Mouse (Mus musculus) neural tube, embryonic 10.5 days (tissue): ENCODE measurements at regions not wholly inside any gene's neighbourhood (a gene's known extent, or its start where the extent isn't known, plus 50 kb on each side); places are given as distances from the start of the nearest gene placed in this dataset.

ENCODE experiments used
- DNase-seq: peaks from one replicate; pipeline ENCODE4 v3.0.0-alpha.2; 2017; ENCODE audit warnings: low spot score; ENCODE audit errors: extremely low spot score

DNA sequence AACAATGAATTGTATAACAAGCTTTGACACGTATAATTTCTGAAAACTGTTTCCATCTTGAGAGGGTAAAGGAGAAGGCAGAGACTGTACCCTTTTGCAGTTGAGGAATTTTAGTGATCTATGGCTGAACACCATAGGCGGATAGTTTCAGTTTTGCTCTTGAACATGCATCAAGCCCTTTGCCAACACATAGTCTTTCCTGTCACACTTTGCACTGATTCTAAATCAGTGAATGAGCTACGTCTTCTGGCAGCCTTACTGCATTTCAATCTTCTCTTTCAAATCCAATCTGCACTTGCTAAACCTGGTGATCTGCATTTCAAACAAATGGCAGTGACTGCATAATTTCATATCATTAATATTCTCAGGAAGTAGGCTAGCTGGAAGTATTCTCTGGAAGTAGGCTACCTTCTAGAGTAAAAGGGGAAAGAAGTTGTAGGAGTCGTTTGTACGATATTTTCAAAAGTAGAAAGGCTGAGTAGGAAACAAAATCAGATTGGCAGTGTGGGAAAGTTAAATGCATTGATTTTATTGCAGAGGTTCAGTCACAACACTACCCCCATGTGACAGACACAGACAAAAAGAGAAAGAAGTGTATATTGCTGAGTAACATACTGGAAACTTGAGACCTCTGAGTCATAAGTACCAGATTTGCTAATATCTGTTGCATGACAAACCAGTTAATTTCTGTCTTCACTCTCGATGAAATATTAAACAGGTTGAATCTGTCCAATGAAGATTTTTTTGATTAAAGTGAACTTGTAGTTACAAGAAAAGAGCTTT lies 983.3 kb upstream of the Nr2f1 start:
- no peak for DNase-seq

GRCm38 (mm10) chr13:79158757-79159156 lies 959.2 kb upstream of the Nr2f1 start:
- no peak for DNase-seq

- no peak for DNase-seq
Measured at GRCm38 (mm10) chr13:79142903-79143302, 943.3 kb upstream of the Nr2f1 start.

GRCm38 (mm10) chr13:79141362-79141966 lies 941.9 kb upstream of the Nr2f1 start:
- no peak for DNase-seq

DNA sequence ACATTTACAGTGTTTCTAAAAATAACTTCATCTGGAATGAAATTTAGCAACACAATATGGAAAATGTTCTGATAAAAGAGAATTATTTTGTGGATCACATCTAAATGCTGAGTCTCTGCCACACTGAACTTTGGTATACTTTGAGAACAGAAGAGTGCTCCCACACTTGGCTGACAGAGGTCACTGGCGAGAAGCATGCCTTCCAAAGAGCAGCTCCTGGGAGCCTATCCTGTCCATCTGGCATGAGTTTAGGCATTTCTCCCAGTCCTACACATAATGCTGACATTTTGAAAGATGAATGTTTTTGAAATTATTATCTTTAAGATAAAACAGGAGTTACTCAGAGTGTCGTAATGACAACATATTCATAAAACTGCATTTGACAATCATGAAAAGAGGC lies 939.2 kb upstream of the Nr2f1 start:
- no peak for DNase-seq

GRCm38 (mm10) chr13:79136726-79137125 lies 937.2 kb upstream of the Nr2f1 start:
- peak; percentile 29 for DNase-seq
